Mouse (Mus musculus) heart, adult 2 months (tissue): ENCODE measurements around the gene Rasa2. TPM values are rescaled to one million over a fixed set of nuclear protein-coding genes. Genes with fewer than 3 reads are reported as not detected.

Experiments used
- DNase-seq, 2 experiments: peaks; one replicate each; pipeline ENCODE4 v3.0.0; 2021
- H3K27ac ChIP-seq: fragments of 200-600 bp; 2 replicates; pipeline ENCODE4 v1.8.1; 2022
- H3K27me3 ChIP-seq: fragments of 200-500 bp; 2 replicates; pipeline ENCODE4 v1.6.1; 2012; ENCODE audit warnings: mild to moderate bottlenecking, low read length, inconsistent platforms, mixed read lengths; ENCODE audit not compliant: control insufficient read depth, insufficient read depth
- H3K36me3 ChIP-seq: fragments of 200-500 bp; 2 replicates; pipeline ENCODE4 v1.6.1; 2012; ENCODE audit warnings: low read length, inconsistent platforms; ENCODE audit not compliant: control insufficient read depth, insufficient read depth
- H3K4me1 ChIP-seq: fragments of 200-500 bp; 2 replicates; pipeline ENCODE4 v1.6.1; 2011; ENCODE audit warnings: low read length; ENCODE audit not compliant: control insufficient read depth, insufficient read depth
- H3K4me3 ChIP-seq: fragments of 200-600 bp; 2 replicates; pipeline ENCODE4 v1.8.1; 2022
- H3K79me2 ChIP-seq: fragments of 200-500 bp; replicated peaks from 2 replicates; pipeline ENCODE4 v1.6.1; 2012; ENCODE audit warnings: mild to moderate bottlenecking, inconsistent platforms, low read length, moderate library complexity, mixed read lengths; ENCODE audit not compliant: control insufficient read depth, insufficient read depth
- H3K9ac ChIP-seq: fragments of 200-500 bp; 2 replicates; pipeline ENCODE4 v1.6.1; 2012; ENCODE audit warnings: low read depth, mild to moderate bottlenecking, control low read depth, inconsistent platforms, low read length, mixed read lengths
- CTCF ChIP-seq: fragments of 200-600 bp; IDR thresholded peaks from 2 replicates; pipeline ENCODE4 v1.8.1; 2022; ENCODE audit warnings: antibody characterized with exemption, mild to moderate bottlenecking, moderate library complexity
- EP300 ChIP-seq: fragments of 200-500 bp; IDR thresholded peaks from 2 replicates; pipeline ENCODE4 v1.6.1; 2011; ENCODE audit warnings: low read depth, low read length, control low read depth; ENCODE audit not compliant: insufficient read depth
- POLR2A ChIP-seq: fragments of 200-500 bp; IDR thresholded peaks from 2 replicates; pipeline ENCODE4 v1.6.1; 2011; ENCODE audit warnings: mild to moderate bottlenecking, low read depth, low read length, control low read depth; ENCODE audit not compliant: insufficient read depth
- WGBS: fragments of 180-500 bp; shearing (Covaris S2); methylation state at CpG from one replicate; pipeline ENCODE4 v1.1.7; 2018; 5-methylcytosine and 5-hydroxymethylcytosine counted together
- intact Hi-C: fragments of 180-260 bp; cut with DNase I; formaldehyde crosslinking; loops from one replicate; pipeline ENCODE4 v1.15.1; 2025
- polyA plus RNA-seq: library from polyadenylated mRNA; depleted of rRNA; stranded (reverse); fragments of >200 nt; gene quantifications from 2 replicates; pipeline ENCODE4 v1.2.3, GENCODE M21; 2012
- total RNA-seq, 2 experiments: library from RNA; stranded (reverse); gene quantifications; 2 replicates each; pipeline ENCODE4 v1.2.3; 2021

The Rasa2 gene
- total and polyA plus RNA-seq, 3 experiments: 2.1 to 6.0 (median 5.5) TPM

GRCm38 (mm10) chr9:96635176-96635575, 3.8 kb upstream of the Rasa2 start:
- TF ChIP-seq CTCF: no peak
- no peak for TF ChIP-seq EP300
- TF ChIP-seq POLR2A: no peak
- no peak overlapping the region for H3K9ac ChIP-seq
- DNase-seq: no peak
- H3K36me3 ChIP-seq: no peaks in the 10 kb centered on the region
- H3K27me3 ChIP-seq: no peaks in the 10 kb centered on the region
- no peak overlapping the region for H3K4me3 ChIP-seq
- H3K4me1 ChIP-seq: no peaks in the 10 kb centered on the region
- no peak overlapping the region for H3K27ac ChIP-seq
- 0 out of 2 replicates have a peak, but pooled peaks cover 1% of the 10 kb centered on the region for H3K79me2 ChIP-seq
- WGBS: 69% methylated on average over 6 of the region's 6 CpGs
- intact Hi-C loops: no loop called here

- no peaks in the 10 kb centered on the region for H3K27me3 ChIP-seq
- WGBS: 90% methylated on average over 2 of the region's 2 CpGs
Observed at GRCm38 (mm10) chr9:96633771-96634170, 2.4 kb upstream of the Rasa2 start.

GRCm38 (mm10) chr9:96632756-96633155, 1.3 kb upstream of the Rasa2 start:
- H3K79me2 ChIP-seq: 0 out of 2 replicates have a peak, but pooled peaks cover 1% of the 10 kb centered on the region
- no peaks in the 10 kb centered on the region for H3K36me3 ChIP-seq
- H3K4me3 ChIP-seq: no peak overlapping the region
- TF ChIP-seq EP300 (no peak), CTCF (no peak), POLR2A (no peak)
- H3K27ac ChIP-seq: no peak overlapping the region
- H3K9ac ChIP-seq: no peak overlapping the region
- intact Hi-C loops: loop anchor here (5.0 kb wide), 1 partner anchor 85 kb away; no protein-coding TSS in a partner anchor
- no peaks in the 10 kb centered on the region for H3K27me3 ChIP-seq
- WGBS: 71% methylated on average over 7 of the region's 7 CpGs
- H3K4me1 ChIP-seq: no peaks in the 10 kb centered on the region
- DNase-seq: no peak

More at GRCm38 (mm10) chr9:96633771-96634170, 2.4 kb upstream of the Rasa2 start:
- TF ChIP-seq EP300 (no peak), POLR2A (no peak), CTCF (no peak)
- intact Hi-C loops: loop anchor here (5.0 kb wide), 1 partner anchor 84 kb away; no protein-coding TSS in a partner anchor
- DNase-seq: no peak
- 0 out of 2 replicates have a peak, but pooled peaks cover 1% of the 10 kb centered on the region for H3K79me2 ChIP-seq
- H3K4me3 ChIP-seq: no peak overlapping the region
- no peak overlapping the region for H3K27ac ChIP-seq
- H3K9ac ChIP-seq: no peak overlapping the region
- H3K36me3 ChIP-seq: no peaks in the 10 kb centered on the region
- no peaks in the 10 kb centered on the region for H3K4me1 ChIP-seq

GRCm38 (mm10) chr9:96632073-96632690, 765 bp upstream of the Rasa2 start:
- H3K36me3 ChIP-seq: no peaks in the 10 kb centered on the region
- TF ChIP-seq POLR2A: no peak
- no peak for TF ChIP-seq CTCF
- no peak for TF ChIP-seq EP300
- H3K27me3 ChIP-seq: no peaks in the 10 kb centered on the region
- intact Hi-C loops: loop anchor here (5.0 kb wide), 1 partner anchor 85 kb away; no protein-coding TSS in a partner anchor
- 74% methylated on average over 6 of the region's 6 CpGs for WGBS
- peak overlapping the region; percentile 65 for H3K4me3 ChIP-seq
- DNase-seq: no peak
- no peak overlapping the region for H3K9ac ChIP-seq
- 0 out of 2 replicates have a peak, but pooled peaks cover 1% of the 10 kb centered on the region for H3K79me2 ChIP-seq
- H3K27ac ChIP-seq: no peak overlapping the region
- H3K4me1 ChIP-seq: no peaks in the 10 kb centered on the region

- no peaks in the 10 kb centered on the region for H3K36me3 ChIP-seq
- H3K79me2 ChIP-seq: peaks cover 2% of the 10 kb centered on the region; the same call in 1 of the 2 replicates
- intact Hi-C loops: loop anchor here (5.0 kb wide), 1 partner anchor 87 kb away; no protein-coding TSS in a partner anchor
- H3K27me3 ChIP-seq: no peaks in the 10 kb centered on the region
- TF ChIP-seq CTCF (no peak), POLR2A (no peak), EP300 (no peak)
- H3K27ac ChIP-seq: peak overlapping the region; percentile 88
- H3K9ac ChIP-seq: peak overlapping the region; percentile 94
- under 1% methylated on average over 84 of the region's 105 CpGs for WGBS
- peak; percentile 78 for DNase-seq
- H3K4me1 ChIP-seq: no peaks in the 10 kb centered on the region
- peak overlapping the region; percentile 65 for H3K4me3 ChIP-seq
Observed at GRCm38 (mm10) chr9:96630571-96631388, 637 bp downstream of the Rasa2 start.

GRCm38 (mm10) chr9:96629151-96629550, 2.3 kb downstream of the Rasa2 start:
- no peak overlapping the region for H3K4me3 ChIP-seq
- no peaks in the 10 kb centered on the region for H3K27me3 ChIP-seq
- H3K27ac ChIP-seq: no peak overlapping the region
- no peaks in the 10 kb centered on the region for H3K36me3 ChIP-seq
- no peak overlapping the region for H3K9ac ChIP-seq
- peaks cover 3% of the 10 kb centered on the region for H3K79me2 ChIP-seq
- TF ChIP-seq CTCF: no peak
- TF ChIP-seq EP300: no peak
- no peak for TF ChIP-seq POLR2A
- intact Hi-C loops: no loop called here
- no peak for DNase-seq
- WGBS: 64% methylated on average over 4 of the region's 4 CpGs
- no peaks in the 10 kb centered on the region for H3K4me1 ChIP-seq
